Mouse (Mus musculus) urinary bladder, postnatal 4 days (tissue): ENCODE results near the gene Glb1l.
A peak's percentile ranks its signal among the peaks of the same experiment; 100 is the strongest.

Experiments used
- DNase-seq, 2 experiments: peaks; one replicate each; pipeline ENCODE4 v3.0.0; 2021 to 2022; ENCODE audit warnings: low spot score in 2 of 2

The Glb1l gene

DNA sequence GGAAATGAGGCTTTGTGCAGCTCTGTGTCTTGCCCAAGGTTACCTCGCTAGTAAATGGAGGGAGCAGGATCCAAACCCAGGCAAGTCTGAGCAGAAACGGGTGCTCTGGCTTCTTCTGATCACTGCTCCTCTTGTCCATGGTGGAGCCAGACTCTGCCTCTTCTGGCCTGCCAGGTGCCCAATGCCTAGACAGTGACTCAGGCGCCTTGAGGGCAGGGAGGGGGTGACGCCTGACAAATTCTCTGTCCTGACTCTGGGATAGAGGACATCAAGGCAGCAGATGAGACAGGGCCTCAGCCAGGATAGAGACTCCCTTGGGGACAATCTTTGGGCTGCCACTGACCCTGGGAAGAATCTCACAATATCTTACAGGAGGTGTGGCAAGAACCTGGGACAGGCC is 20.6 kb upstream of the Glb1l start:
- DNase-seq = no peak

GRCm38 (mm10) chr1:75230335-75230994 is 19.9 kb upstream of the Glb1l start:
- DNase-seq = no peak

- no peak for DNase-seq
Measured at GRCm38 (mm10) chr1:75229158-75229557, 18.5 kb upstream of the Glb1l start.

DNA sequence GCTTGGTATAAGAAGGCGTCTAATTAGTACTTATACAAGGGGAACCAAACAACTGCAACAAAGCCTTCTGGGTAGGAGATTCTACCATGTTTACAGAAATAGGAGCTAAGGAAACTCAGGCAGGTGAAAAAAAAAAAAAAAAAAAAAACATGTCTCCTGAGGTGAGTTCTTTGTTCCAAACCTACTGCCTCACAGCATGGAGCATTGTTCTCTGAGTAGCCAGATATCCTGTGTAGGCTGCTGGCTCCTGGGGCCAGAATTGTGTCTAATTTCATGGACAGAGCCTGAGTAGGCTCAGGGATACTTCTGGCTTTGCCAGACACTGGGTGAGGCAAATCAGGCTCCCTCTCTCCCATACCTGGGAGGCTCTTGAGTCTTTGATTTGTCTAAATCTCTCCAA is 17.0 kb upstream of the Glb1l start:
- DNase-seq = no peak

DNA sequence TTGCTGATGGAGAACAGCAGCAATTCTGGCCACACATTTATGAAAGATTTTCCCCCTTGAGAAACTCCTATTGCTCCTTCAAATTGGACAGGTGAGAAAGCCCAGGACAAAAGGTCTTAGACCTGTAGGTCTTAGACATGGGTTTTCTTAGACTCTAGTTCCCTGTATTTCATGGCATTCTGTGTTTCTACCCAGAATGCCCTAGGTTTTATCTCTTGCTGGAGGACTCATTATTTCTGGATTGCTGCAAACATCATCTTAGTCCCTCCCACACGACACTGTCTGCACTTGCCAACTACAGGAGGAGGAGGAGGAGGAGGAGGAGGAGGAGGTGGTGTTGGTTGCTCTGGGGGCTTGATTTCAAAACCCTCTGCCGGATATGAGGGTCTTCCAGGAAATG is 15.5 kb upstream of the Glb1l start:
- no peak for DNase-seq

- no peak for DNase-seq
Measured at GRCm38 (mm10) chr1:75225473-75225872, 14.9 kb upstream of the Glb1l start.

- DNase-seq = no peak
Measured at GRCm38 (mm10) chr1:75223532-75223931, 12.9 kb upstream of the Glb1l start.

- no peak for DNase-seq
Measured at GRCm38 (mm10) chr1:75222926-75223325, 12.3 kb upstream of the Glb1l start.

GRCm38 (mm10) chr1:75221538-75221937 is 10.9 kb upstream of the Glb1l start:
- no peak for DNase-seq

DNA sequence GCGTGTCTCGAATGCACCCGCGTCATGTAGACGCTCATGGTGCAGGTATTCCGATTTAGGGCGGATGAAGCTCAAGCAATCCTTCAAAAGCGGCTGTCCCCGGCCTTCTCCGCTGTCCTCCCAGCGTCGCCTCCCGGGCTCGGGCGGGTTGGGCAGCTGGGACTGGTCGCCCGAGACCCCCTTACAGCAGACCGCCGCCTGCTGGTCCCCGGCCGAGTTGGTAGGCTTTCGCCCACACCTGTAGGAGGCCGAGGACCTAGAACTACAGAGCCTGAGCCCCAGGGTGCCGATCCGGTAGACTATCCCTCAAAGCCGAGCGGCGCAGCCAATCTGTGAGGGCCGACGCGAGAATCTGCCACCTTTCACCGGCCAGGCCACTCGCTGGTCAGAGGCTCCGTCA is 8.9 kb upstream of the Glb1l start, which contains the start of gene Tuba4a:
Gene Tuba4a, minus strand, starts transcription at position 335 of the 400 bp plus-strand sequence.
- no peak for DNase-seq

- peak; percentile 75 to 83 for DNase-seq
Measured at GRCm38 (mm10) chr1:75219078-75219477, 8.5 kb upstream of the Glb1l start.

DNA sequence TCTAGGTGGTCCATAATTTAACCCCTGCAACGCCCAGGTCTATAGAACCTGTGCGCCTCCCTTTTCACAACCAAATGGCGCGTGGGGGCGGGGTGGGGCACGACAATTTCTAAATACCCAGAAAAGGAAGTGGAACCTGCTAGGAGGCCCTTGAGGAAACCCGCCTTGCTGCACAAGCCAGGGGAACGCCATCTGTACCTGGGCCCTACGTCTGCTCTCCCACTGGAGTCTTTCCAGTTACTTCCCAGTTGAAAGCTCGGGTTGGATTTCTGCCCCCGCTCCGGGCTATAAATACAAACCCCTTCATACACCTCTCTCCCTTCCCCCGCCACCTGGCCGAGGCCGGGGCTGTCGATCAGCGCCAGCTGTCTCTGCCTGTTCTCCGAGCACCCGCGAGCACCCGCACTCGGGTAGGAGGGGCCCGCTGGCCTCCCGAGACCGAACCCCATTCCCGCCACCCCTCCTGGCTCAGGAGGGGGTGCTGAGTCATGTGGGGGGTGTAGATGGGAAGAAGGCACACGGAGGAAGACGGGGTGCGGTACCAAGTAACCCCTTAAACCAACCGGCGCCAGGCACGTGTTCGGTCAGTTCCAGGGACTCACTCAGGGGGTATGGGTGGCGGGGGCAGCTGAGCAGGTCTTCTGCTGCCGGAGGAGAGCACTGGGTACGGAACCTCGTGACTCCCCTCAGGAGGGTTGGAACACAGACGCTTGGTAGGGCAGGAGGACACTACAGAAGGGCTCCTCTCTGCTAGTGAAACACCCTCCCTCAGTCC is 7.8 kb upstream of the Glb1l start:
- no peak for DNase-seq

DNA sequence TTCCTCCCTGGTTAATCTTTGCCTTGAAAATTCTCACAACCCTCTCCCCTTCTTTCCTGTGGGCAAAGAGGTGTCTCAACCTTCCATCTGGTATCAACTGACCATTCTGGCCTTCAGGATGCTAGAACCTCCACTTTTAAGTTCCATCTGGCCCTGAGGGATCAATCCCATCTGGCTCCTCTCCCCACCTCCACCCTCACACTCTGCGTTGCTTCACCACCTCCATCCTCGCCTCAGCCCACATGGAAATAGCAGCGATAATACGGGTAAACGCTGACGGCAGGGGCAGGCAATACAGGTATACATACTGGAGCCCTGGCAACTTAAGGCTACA is 7.2 kb upstream of the Glb1l start:
- no peak for DNase-seq

DNA sequence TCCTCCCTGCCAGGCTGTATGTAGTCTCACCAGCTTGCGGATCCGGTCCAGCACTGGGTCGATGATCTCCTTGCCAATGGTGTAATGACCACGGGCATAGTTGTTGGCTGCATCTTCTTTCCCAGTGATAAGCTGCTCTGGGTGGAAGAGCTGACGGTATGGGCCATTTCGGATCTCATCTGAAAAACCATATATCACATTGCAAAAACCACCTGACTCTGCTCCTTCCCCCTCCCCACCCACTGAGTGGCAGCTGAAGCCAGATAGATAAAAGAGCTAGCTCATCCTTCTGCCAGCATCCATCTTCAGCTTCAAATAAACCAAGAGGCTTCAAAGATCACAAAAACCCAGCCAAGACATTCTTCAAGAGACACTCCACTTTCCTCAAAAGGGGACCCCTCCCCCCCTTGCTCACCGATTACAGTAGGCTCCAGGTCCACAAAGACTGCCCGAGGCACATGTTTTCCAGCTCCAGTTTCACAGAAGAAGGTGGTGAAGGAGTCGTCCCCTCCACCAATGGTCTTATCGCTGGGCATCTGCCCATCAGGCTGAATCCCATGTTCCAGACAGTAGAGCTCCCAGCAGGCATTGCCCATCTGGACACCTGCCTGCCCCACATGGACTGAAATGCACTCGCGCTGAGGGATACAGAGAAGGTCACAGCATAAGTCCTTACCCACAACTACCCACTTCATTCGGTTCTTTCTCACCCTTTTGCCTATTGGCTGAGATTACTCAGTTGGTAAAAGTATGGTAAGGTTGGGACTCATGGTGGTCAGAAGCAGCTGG is 6.4 kb upstream of the Glb1l start:
- no peak for DNase-seq

GRCm38 (mm10) chr1:75215785-75216184 is 5.2 kb upstream of the Glb1l start:
- DNase-seq = no peak

GRCm38 (mm10) chr1:75214886-75215285 is 4.3 kb upstream of the Glb1l start:
- DNase-seq = no peak

DNA sequence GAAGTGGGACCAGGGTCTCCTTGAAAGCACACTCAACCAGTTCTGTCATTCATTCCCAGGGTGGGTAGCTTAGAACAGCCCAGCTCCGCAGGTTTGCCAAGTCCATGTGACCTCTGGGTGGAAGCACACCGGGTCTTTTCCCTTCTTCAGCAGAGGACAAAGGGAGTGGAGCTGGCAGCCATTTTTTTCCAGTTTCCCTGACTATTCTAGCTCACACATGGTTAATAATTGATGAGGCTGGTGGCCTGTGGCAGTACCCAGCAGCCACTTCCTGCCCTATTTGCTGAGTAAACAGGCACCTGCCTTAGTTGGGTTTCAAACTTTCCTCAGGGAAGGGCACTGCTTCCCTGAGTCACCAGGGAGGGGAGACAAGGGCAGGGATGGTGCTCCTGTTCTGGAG is 3.8 kb upstream of the Glb1l start:
- no peak for DNase-seq

DNA sequence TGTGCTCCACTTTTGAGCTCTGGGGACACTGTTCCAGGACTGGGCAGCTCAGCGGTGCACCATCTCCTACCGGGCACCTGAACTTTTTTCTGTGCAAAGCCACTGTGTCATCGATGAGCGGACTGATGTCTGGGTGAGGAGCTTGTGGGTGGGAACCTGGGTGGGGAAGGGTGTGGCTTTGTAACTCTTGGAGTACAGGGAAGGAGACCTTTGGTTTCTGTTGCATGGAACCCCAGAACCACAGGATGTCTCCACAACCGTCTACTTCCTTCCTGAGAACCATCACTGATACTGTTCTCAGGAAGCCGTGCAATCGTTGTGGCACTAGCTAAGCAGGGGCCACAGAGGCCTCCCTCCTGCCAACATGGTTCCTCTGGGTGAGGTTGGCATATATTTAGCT is 2.5 kb upstream of the Glb1l start:
- no peak for DNase-seq

DNA sequence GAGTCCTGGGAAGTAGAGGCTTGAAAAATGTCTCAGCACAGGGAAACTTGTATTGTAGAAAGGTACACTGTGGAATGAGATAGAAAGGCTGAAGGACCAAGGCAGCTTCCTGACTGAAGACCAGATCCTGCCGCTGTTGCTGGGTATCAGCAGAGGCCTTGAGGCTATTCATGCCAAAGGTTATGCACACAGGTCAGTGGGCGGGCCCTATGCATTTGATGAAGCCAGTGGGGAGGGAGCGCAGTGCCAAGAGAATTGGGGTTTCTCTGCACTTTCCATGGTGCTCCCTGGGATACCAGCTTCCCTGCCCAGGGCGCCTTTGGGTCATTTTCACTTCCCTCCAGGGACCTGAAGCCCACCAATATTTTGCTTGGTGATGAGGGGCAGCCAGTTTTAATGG is 1.9 kb upstream of the Glb1l start:
- no peak for DNase-seq

DNA sequence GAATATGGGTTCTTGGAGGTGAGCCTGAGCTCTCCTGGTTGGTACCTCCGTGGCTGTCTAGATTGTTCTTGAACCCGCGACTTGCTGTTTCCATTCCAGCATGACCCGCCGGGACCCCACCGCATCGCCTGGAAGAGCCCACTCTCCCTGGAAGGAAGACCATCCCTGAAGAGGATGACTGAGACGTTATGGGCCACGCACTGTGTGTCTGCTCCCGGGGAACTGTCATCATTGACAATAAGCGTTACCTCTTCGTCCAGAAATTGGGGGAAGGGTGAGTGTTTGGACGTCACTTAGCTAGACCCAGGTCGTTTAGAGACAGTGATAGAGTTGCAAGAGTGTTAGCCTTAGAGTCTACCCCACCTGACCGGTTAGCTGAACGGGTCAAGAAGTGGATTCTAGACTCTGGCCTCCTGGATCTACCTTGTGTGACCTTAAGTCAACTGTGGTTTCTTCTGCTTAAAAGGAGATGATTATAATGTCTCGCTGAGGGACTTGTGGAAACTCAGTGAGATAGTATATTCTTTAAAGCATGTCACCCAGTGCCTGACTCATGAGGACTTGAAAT is 612 bp upstream of the Glb1l start:
- DNase-seq = no peak

GRCm38 (mm10) chr1:75208967-75209678 is 1.5 kb downstream of the Glb1l start:
- DNase-seq = no peak

GRCm38 (mm10) chr1:75201236-75201635 is 9.4 kb downstream of the Glb1l start:
- DNase-seq = no peak
